Mouse (Mus musculus): ENCODE results near the gene Cops3. TPM values are rescaled to one million over a fixed set of nuclear protein-coding genes. Genes with fewer than 3 reads are reported as not detected.

Gene Cops3
- polyA plus RNA-seq, 1 experiment from 2014 or later, result 95.6 TPM

DNA sequence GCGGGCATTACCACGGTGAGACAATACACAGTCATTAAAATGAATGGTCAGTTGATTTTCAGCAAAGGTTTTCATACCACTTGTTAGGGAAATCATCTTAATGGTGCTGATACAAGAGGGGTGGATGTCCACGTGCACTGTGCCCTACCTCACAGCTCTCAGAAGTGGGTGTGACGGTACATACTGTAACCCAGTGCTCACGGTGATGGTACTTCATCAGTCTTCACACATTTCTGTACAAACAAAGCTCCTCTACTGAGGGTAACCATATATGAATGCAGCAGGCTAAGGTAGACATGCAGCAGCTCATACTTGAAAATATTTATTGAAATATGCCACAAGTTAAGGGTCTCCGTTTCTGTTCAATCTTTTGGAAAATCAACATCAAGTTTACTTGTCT is 56.0 kb downstream of the Cops3 start:
- Histone ChIP-seq H3K27ac (ENCODE audit: low read length) (peak overlapping the region; percentile 77), H3K9me3 (ENCODE audit: low read length) (no peaks in the 10 kb centered on the region), H3K9ac (replicated peaks; ENCODE audit: low read depth) (no peak overlapping the region), H3K4me3 (ENCODE audit: low read depth, low read length) (no peak overlapping the region), H3K36me3 (ENCODE audit: insufficient read depth, low read length) (no peaks in the 10 kb centered on the region), H3K4me1 (ENCODE audit: insufficient read depth, low read depth, low read length) (peaks cover 16% of the 10 kb centered on the region), H3K4me2 (replicated peaks; ENCODE audit: low read depth, low read length) (no peak overlapping the region), H3K27me3 (replicated peaks; ENCODE audit: insufficient read depth, low read length) (no peaks in the 10 kb centered on the region)
- ATAC-seq (peak; percentile 78), DNase-seq (ENCODE audit: low spot score) (peak; percentile 88)
- no peak for TF ChIP-seq CTCF (IDR thresholded peaks at IDR 0.05)
- TF ChIP-seq EP300 (IDR thresholded peaks at IDR 0.05), result peak; percentile 98
- 45% methylated on average over 6 of the region's 6 CpGs for WGBS

DNA sequence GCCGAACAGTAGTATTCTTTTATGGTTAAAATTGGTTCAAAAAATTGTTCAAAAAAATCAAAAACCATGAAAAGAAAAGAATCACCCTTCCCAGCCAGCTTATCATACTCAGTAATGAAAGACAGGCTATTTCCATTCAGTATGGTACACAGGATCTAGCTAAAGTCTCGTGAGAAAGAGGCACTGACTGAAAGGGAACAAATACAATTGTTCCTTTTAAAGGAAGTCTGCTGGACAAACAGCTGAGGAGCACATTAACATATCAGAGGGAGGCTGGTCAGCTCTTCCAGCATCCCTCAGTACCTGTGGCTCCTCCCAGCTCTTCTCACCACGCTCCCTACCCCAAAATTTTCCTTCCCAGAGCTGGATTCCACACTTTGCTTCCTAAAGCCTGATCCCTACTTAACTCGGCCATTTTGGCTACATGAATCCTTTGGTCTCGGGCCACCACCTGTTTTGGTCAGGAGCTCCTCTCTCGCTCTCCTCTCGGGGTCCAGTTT is 57.5 kb downstream of the Cops3 start:
- Histone ChIP-seq H3K4me3 (ENCODE audit: low read depth, low read length) (no peak overlapping the region), H3K9ac (replicated peaks; ENCODE audit: low read depth) (no peak overlapping the region), H3K27ac (ENCODE audit: low read length) (peak overlapping the region; percentile 68), H3K27me3 (replicated peaks; ENCODE audit: insufficient read depth, low read length) (no peaks in the 10 kb centered on the region), H3K4me1 (ENCODE audit: insufficient read depth, low read depth, low read length) (peaks cover 11% of the 10 kb centered on the region), H3K4me2 (replicated peaks; ENCODE audit: low read depth, low read length) (no peak overlapping the region), H3K9me3 (ENCODE audit: low read length) (no peaks in the 10 kb centered on the region), H3K36me3 (ENCODE audit: insufficient read depth, low read length) (peaks cover 4% of the 10 kb centered on the region; the same call in 1 of the 2 replicates)
- WGBS, result 78% methylated on average over 7 of the region's 7 CpGs
- DNase-seq (ENCODE audit: low spot score) (no peak), ATAC-seq (no peak)
- TF ChIP-seq CTCF (IDR thresholded peaks at IDR 0.05) (no peak), EP300 (IDR thresholded peaks at IDR 0.05) (no peak)

DNA sequence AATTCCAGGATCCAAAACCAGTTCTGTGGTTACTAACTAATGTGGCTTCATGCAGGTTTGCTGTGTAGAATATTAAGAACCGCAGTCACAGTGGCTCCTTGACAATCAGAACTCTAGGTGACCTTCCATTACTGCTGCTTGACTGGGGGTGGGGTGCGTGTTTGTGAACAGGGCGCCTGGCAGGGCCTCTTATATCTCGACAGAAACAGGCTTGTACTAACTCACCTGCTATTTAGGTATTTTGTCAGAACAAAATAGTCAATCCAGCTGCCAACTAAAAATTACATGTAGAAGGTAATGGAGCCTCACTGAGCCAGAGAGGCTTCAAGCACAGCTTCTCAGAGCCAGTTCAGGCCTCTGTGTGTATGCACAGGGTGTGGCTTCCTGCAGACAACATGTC is 59.4 kb downstream of the Cops3 start:
- Histone ChIP-seq H3K4me3 (ENCODE audit: low read depth, low read length) (no peak overlapping the region), H3K36me3 (ENCODE audit: insufficient read depth, low read length) (peaks cover 15% of the 10 kb centered on the region), H3K27me3 (replicated peaks; ENCODE audit: insufficient read depth, low read length) (no peaks in the 10 kb centered on the region), H3K9me3 (ENCODE audit: low read length) (no peaks in the 10 kb centered on the region), H3K27ac (ENCODE audit: low read length) (peak overlapping the region; percentile 81), H3K4me1 (ENCODE audit: insufficient read depth, low read depth, low read length) (peaks cover 6% of the 10 kb centered on the region; the same call in 1 of the 2 replicates), H3K4me2 (replicated peaks; ENCODE audit: low read depth, low read length) (no peak overlapping the region), H3K9ac (replicated peaks; ENCODE audit: low read depth) (no peak overlapping the region)
- WGBS, result 60% methylated on average over 4 of the region's 4 CpGs
- TF ChIP-seq CTCF (IDR thresholded peaks at IDR 0.05), result no peak
- no peak for DNase-seq (ENCODE audit: low spot score)
- peak; percentile 25; the same call in 1 of the 2 replicates for ATAC-seq

DNA sequence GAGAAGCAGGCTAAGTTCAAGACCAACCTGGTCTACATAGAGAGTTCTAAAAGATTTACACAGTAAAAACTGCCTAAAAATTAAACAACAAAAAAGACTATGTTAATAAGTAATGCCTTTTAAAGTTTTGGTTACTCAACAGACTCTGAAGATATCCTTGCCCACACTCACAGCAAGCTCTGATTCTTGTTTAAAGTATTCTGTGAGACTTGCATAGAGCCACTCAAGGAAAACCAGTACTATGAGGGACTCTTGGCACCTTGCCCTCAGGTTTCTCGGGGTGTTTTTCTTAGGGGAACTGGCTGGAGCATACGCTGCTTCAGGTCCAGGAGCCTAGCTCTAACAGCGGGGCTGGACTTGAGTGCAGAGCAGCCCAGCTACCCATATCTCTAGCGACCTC is 60.2 kb downstream of the Cops3 start:
- no peak overlapping the region for H3K4me2 ChIP-seq (replicated peaks; ENCODE audit: low read depth, low read length)
- H3K9me3 ChIP-seq (ENCODE audit: low read length), result no peaks in the 10 kb centered on the region
- H3K9ac ChIP-seq (replicated peaks; ENCODE audit: low read depth), result no peak overlapping the region
- peaks cover 6% of the 10 kb centered on the region; the same call in 1 of the 2 replicates for H3K4me1 ChIP-seq (ENCODE audit: insufficient read depth, low read depth, low read length)
- peaks cover 17% of the 10 kb centered on the region for H3K36me3 ChIP-seq (ENCODE audit: insufficient read depth, low read length)
- H3K27ac ChIP-seq (ENCODE audit: low read length), result peak overlapping the region; percentile 81
- 60% methylated on average over 4 of the region's 4 CpGs for WGBS
- no peak overlapping the region for H3K4me3 ChIP-seq (ENCODE audit: low read depth, low read length)
- H3K27me3 ChIP-seq (replicated peaks; ENCODE audit: insufficient read depth, low read length), result no peaks in the 10 kb centered on the region
- ATAC-seq, result peak; percentile 50
- peak; percentile 67 for DNase-seq (ENCODE audit: low spot score)
- TF ChIP-seq EP300 (IDR thresholded peaks at IDR 0.05) (peak; percentile 33; the same call in 1 of the 2 replicates), CTCF (IDR thresholded peaks at IDR 0.05) (no peak)

DNA sequence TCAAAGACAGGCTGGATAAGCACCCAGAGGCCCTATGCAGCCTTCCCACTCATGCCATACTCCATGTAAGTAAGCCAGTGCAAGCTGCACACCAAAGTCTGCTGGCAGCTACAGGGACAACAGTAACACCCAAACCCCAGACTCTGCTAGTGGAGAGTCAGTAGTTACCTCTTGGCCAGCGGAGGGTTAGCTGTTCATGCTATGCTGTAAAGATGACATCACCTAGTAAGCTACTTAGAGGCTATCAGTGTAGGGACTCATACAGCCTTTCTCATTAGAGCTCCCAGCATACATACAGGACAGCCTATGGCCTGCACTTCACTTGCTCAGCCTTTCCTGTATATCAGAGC is 60.8 kb downstream of the Cops3 start:
- Histone ChIP-seq H3K9me3 (ENCODE audit: low read length) (no peaks in the 10 kb centered on the region), H3K4me3 (ENCODE audit: low read depth, low read length) (no peak overlapping the region), H3K27ac (ENCODE audit: low read length) (peak overlapping the region; percentile 81), H3K9ac (replicated peaks; ENCODE audit: low read depth) (no peak overlapping the region), H3K27me3 (replicated peaks; ENCODE audit: insufficient read depth, low read length) (no peaks in the 10 kb centered on the region), H3K36me3 (ENCODE audit: insufficient read depth, low read length) (peaks cover 23% of the 10 kb centered on the region), H3K4me2 (replicated peaks; ENCODE audit: low read depth, low read length) (no peak overlapping the region), H3K4me1 (ENCODE audit: insufficient read depth, low read depth, low read length) (peaks cover 4% of the 10 kb centered on the region; the same call in 1 of the 2 replicates)
- 79% methylated on average over 1 of the region's 1 CpGs for WGBS
- TF ChIP-seq EP300 (IDR thresholded peaks at IDR 0.05) (no peak), CTCF (IDR thresholded peaks at IDR 0.05) (no peak)
- ATAC-seq (peak; percentile 25), DNase-seq (ENCODE audit: low spot score) (no peak)

DNA sequence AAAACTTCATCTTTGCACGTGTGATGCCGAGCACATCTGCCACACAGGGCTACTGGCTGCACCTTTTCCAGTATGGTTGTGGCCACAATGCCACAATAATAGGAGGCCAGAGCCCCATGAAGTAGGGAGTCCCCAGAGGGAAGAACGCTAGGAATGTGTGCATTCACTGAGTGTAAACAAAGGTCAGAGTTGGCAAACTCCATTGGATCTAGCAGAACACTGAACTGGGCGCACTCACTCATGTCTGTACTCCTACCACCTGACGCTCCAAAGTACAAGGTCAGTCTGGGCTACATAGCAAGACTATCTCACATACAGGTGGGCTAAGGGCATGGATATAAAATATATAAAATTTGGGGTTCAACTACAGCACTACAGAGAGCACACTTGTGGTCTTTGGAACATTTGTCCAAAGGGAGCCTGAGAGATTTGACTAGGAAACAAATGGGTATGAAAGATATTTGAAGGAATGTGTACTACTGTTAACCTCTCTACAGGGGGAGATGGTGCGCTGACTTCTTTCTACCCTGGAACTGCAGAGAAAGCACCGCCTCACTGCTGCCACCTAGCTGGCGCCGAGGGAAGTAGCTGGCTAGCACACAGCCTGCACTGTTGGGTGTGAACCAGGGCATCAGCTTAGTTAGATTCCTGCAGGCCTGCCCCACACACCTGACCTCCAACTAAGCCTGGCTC is 61.3 kb downstream of the Cops3 start:
- Histone ChIP-seq H3K36me3 (ENCODE audit: insufficient read depth, low read length) (peaks cover 28% of the 10 kb centered on the region), H3K27me3 (replicated peaks; ENCODE audit: insufficient read depth, low read length) (no peaks in the 10 kb centered on the region), H3K4me3 (ENCODE audit: low read depth, low read length) (no peak overlapping the region), H3K9ac (replicated peaks; ENCODE audit: low read depth) (no peak overlapping the region), H3K9me3 (ENCODE audit: low read length) (no peaks in the 10 kb centered on the region), H3K27ac (ENCODE audit: low read length) (peak overlapping the region; percentile 81), H3K4me2 (replicated peaks; ENCODE audit: low read depth, low read length) (no peak overlapping the region), H3K4me1 (ENCODE audit: insufficient read depth, low read depth, low read length) (peaks cover 4% of the 10 kb centered on the region; the same call in 1 of the 2 replicates)
- ATAC-seq (peak; percentile 75), DNase-seq (ENCODE audit: low spot score) (peak; percentile 87)
- 49% methylated on average over 9 of the region's 9 CpGs for WGBS
- peak; percentile 99 for TF ChIP-seq CTCF (IDR thresholded peaks at IDR 0.05)
- no peak for TF ChIP-seq EP300 (IDR thresholded peaks at IDR 0.05)

Data from lung, postnatal 0 days (tissue).